Mouse (Mus musculus): ENCODE measurements around the gene Gm20708.

The Gm20708 gene

GRCm38 (mm10) chr11:117863174-117863856 lies 53.8 kb downstream of the Gm20708 start:
- DNase-seq (ENCODE audit: low spot score in 2 of 2): no peak

- DNase-seq (ENCODE audit: low spot score in 2 of 2): no peak
Observed at GRCm38 (mm10) chr11:117864805-117865204, 55.3 kb downstream of the Gm20708 start.

DNA sequence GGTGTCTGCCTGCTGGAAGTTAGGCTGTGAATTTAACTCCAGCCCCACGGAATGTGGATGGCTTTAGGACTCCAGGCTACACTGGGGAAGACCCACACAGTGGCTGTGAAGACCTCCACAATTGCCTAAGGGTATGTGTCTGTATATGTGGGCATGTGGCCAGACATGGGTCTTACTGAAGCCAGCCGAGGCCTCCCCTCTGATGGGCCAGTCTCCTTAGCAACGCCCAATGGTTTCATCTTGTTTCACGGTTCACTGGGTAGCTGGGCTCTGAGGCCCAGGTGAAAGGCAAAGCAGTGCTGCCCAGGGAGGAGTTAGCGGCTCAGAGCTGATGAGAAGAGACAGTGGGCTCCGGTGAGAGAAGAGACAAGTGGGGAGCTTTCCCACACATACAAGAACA lies 56.5 kb downstream of the Gm20708 start:
- no peak for DNase-seq (ENCODE audit: low spot score in 2 of 2)

GRCm38 (mm10) chr11:117870688-117871365 lies 61.4 kb downstream of the Gm20708 start:
- DNase-seq (ENCODE audit: low spot score in 2 of 2): peak; percentile 55

DNA sequence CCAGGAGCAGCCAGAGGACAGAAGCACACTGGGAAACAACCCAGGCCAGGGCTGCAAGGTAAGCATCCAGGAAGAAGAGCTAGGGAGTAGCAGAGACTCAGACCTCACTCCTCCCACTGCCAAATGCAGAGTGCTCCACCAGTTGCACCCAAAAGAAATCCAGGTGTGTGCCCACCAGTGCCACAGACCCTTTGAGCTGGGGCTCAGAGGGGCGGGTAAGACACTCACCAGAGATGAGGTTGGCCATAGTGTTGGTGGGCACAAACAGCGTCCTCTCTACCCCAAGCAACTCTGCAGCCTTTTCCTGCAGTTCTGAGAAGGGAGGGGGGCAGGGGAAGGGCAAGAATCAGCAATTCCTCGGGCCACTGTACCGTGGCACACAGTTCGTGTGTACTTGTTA lies 61.9 kb downstream of the Gm20708 start:
- DNase-seq (ENCODE audit: low spot score in 2 of 2): no peak

- DNase-seq (ENCODE audit: low spot score in 2 of 2): no peak
Observed at GRCm38 (mm10) chr11:117871911-117872584, 62.6 kb downstream of the Gm20708 start.

- DNase-seq (ENCODE audit: low spot score in 2 of 2): peak; percentile 73 to 77
Observed at GRCm38 (mm10) chr11:117872861-117873608, 63.6 kb downstream of the Gm20708 start, which contains the start of gene Tha1. Gene Tha1, minus strand, starts transcription at chr11:117873481.

DNA sequence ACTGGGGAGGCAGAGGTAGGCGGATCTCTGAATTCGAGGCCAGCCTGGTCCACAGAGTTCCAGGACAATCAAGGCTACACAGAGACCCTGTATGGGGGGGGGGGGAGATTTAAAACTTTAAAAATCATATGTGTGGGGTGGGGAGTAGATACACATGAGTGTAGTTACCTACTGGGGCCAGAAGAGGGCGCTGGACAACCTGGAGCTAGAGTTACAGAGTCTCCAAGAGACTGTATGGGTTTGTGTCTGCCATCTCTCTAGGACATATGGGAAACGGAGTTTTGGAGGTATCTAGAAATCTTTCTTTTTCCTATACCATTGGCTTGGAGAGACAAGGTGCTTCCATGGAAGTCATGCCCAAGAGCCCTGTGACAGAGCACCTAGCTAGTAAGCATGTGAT lies 65.0 kb downstream of the Gm20708 start:
- DNase-seq (ENCODE audit: low spot score in 2 of 2): no peak

GRCm38 (mm10) chr11:117875681-117876080 lies 66.2 kb downstream of the Gm20708 start:
- DNase-seq (ENCODE audit: low spot score in 2 of 2): no peak

DNA sequence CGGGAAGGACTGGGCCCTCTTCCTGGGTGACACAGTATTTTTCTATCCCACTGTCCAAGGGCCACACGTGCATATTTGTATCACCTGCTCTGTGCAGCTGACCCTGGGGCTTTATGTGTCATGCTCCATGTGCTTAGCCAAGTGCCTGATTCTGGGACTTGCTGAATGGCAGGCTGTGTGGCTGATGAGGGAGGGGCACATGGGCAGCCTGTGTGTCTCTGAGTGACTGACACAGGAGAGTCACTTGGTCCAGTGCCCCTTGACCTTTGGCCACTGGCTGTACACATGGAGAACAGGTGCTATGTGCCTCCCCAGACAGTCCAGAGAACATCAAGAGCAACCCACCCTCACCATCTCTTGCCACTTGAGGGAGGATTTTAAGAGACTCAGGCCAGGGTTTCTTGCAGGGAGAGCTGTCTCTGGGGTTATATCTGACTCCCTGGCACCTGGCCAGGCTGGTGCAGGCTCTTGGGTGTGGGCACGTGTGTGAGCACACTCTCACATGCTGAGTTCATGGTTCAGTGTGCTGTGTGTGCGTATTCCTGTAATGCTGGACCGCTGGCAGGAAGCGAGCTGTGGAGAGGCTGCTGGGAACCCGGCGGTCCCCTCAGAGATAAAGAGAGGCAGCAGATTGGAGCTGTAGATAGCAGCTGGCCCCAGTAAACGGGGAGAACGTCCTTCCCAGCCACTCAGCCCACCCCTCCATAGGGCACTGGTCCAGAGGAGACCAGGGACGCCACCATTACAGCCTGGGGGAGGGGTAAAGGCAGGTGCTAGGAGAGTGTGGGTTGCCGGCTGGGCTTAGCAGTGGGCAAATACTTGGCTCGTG lies 68.7 kb downstream of the Gm20708 start:
- no peak for DNase-seq (ENCODE audit: low spot score in 2 of 2)

DNA sequence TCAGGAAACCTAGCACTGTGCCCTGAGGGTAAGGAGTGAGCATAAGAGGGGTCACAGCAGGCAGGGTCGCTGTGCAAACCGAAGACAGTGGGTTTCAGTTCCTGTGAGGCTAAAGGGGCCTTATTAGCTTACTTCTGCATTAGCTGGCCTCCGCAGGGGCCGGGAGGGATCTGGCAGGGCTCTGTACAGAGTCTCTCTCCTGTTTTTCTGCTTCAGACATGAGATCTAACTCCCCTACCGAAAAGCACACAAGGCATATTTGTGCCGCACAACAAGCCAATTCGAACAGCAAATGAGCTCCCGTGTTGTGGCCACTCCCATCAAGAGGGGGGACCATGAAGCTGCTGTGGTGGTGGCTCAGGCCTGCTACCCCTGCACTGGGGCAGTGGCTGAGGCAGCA lies 69.4 kb downstream of the Gm20708 start:
- no peak for DNase-seq (ENCODE audit: low spot score in 2 of 2)

- no peak for DNase-seq (ENCODE audit: low spot score in 2 of 2)
Observed at GRCm38 (mm10) chr11:117879676-117880075, 70.2 kb downstream of the Gm20708 start.

DNA sequence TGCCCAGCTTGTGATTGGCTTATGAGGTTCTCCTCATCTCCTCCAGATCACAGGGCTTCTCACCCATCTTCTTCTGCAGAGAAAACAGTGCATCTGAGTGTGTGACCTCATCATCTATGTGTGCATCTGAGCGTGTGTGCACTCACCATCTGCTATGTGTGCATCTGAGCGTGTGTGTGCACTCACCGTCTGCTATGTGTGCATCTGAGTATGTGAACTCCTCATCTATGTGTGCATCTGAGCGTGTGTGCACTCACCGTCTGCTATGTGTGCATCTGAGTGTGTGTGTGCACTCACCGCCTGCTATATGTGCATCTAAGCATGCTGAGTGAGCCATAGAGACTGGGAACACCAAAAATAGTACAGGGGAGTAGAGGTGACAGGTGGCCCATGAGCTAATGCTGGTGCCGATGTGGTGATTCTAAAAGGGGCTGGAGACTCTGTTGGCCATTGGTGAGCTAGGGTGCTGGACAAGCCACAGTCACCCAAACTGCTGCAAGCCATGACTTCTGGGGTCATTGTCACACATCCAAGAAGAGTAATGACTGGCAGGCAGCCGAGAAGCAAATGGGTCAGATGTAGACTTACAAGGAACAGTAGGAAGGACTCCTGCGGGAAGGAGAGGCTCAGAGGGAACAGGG lies 71.0 kb downstream of the Gm20708 start:
- DNase-seq (ENCODE audit: low spot score in 2 of 2): no peak

DNA sequence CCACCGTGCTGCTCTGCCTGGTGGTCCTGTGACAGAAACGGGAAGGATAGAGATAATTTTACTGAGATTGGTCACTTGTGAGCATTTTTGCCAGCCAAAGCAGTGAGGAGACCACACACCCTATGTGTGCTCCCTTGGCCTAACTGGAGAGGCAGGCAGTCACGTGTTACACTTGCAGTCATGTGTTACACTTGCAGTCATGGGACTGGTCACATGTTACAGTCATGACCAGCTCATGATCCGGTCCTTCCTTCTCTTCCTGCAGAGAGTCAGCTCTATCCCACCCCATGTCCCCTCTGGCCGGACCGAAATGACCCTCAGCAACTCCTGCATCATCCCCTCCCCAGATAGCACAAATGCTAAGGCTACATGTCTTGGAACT lies 71.5 kb downstream of the Gm20708 start:
- no peak for DNase-seq (ENCODE audit: low spot score in 2 of 2)

DNA sequence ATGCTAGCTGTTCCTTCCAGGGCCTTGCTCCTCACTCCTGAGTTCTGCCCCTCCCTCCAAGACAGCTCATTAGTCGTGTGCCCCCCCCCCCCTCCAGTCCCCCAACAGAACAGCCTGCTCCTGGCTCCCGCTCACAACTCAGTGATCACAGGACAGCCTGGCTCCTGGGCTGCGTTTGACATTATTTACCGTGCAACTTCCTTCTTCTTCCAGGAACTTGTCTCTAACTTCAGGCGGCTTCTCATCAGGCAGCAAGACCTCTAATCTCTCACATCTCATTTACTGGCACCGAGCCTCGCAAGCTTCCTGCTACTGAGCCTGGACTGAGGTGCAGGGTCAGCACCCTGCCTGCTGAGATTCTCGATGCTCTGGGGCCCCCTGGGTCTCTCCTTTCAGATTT lies 72.3 kb downstream of the Gm20708 start:
- no peak for DNase-seq (ENCODE audit: low spot score in 2 of 2)

DNA sequence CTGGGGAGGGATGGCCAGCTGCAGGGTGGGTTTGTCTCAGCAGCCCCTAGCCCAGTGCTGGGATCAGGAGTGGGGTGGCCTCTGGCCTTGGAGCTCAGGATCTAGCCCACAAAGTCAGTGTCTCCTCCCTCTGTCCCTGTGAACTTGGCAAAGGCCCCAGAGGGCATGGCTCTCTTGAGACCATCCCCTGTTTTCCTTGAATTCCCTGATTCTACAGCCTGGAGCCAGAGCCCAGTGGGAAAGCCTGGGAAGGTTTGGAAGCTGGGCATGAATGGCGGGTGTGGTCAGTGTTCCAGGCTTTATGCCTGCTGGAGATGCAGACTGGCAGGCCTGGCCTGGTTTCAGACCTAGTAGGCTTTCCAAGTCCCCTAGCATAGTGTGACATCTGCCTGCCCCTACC lies 72.7 kb downstream of the Gm20708 start:
- no peak for DNase-seq (ENCODE audit: low spot score in 2 of 2)

GRCm38 (mm10) chr11:117886000-117886399 lies 76.5 kb downstream of the Gm20708 start:
- no peak for DNase-seq (ENCODE audit: low spot score in 2 of 2)

DNA sequence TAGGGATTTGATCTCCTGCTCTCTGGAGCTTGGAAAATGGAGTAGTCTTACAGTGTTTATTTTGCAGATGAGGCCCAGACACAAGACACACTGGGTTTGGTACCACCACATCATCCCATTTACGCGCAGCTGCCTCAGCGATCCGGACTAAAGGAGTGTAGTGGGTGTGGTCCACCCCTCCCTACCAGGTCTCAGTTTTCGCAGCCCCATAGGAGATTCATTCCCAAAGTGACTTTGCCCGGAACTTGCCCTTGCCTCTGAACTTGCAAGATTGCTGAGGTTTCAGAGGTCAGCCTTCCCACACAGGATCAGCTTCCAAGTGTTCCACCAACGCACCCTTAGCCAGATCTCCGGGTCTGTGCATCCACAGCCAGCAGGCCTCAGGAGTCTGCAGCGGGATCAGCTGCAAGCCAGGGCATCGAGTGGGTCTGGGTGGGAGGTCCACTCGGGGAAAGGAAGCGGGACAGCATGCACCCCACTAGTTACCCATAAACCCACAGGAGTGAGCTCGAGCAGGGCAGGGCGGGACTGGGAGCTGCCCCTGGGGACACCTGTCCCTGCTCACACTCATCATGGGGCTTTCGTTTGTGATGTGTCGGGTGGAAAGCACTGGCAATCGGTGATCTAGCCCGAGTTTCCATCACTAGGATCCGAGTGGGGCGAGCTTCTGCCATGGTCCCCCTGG lies 78.8 kb downstream of the Gm20708 start:
- DNase-seq (ENCODE audit: low spot score in 2 of 2): no peak

DNA sequence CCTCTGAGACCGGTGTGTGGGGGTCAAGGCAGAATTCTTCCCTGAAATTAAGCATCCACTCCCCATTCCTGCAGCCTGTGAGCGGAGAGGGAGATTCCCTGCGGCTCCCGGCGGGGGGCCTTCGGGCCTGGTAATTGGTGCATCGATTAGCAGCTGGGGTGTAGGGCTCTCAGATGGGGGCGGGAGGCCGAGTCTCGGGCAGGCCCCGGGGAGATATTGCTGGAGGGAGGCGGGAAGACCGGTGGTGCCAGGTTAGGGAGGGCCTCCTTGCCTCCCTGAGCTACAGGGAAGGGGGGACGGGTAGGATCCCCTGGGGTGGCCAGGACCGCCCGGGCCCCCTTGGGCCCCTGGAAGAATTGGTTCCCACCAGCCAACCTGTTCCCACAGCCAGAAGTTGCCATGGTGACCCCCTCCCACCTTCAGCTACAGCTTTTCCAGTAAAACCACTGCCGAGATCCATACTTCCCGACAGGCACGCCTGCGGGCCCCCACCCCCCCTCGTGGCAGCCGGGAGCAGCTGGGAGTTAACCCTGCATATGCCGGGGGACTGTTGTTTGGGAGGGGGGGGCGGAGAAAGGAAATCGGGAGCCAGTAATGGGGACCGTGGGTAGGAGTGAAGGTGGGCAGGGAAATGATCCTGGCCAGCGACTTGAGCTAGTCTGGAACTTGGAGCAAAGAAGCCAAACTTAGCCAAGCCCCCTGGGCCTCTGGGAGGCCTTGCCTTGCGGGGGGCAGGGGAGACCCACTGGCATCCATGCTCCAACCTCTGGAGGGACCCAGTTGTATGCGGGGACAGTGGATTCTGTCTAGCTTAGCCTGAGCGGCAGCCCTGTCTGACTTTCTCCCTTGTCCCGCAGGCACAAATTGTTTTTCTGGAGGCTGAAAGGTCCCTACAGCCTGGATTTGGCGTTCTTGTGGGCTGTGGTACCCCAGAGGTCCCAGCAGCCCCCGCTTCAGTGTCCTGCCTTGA lies 79.7 kb downstream of the Gm20708 start:
- DNase-seq (ENCODE audit: low spot score in 2 of 2): no peak

Measured in right cerebral cortex, postnatal 36 days (tissue).